Comparison of ENCODE assay signal across 8 mouse cellular contexts in the genomic region with DNA sequence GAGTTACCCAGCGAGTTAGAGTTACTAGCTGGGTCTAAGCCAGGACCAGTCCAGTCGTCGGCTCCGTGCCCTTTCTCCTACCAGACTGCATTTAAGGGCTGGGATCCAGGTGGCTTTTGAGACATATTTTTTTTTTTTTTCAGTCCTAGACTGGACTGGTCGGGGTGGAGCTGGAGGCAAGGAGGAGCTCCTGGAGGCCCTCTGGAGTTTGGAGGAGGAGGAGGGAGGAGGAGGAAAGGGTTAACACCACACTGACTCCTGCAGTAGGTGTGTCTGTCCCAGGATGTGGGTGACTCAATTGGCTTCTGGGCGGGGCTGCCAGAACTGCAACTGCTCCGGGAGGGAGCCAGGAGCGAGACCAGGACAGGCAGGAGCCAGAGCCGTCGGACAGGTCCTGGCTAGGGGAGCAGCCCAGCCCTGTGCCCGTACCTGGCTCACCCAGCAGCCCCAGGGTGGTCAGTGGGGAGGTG. TPM values are rescaled to one million over a fixed set of nuclear protein-coding genes. Genes with fewer than 3 reads are reported as not detected.
DNase-seq lines count a peak whose midpoint lies in the region; ATAC-seq lines count a peak whose summit lies in the region.

No protein-coding gene starts in this region.

- no peak overlapping the region for H3K9ac ChIP-seq in forebrain, embryonic 15.5 days (replicated peaks)
- H3K9ac ChIP-seq in limb, embryonic 13.5 days = peak overlapping the region; percentile 69
- no peak overlapping the region for H3K9ac ChIP-seq in midbrain, embryonic 15.5 days

- peaks cover 54% of the 10 kb centered on the region for H3K36me3 ChIP-seq in forebrain, embryonic 15.5 days
- peaks cover 100% of the 10 kb centered on the region for H3K36me3 ChIP-seq in hindbrain, embryonic 10.5 days
- peaks cover 84% of the 10 kb centered on the region for H3K36me3 ChIP-seq in limb, embryonic 13.5 days
- H3K36me3 ChIP-seq in midbrain, embryonic 15.5 days (replicated peaks) = peaks cover 37% of the 10 kb centered on the region

- H3K4me3 ChIP-seq in forebrain, embryonic 15.5 days = no peak overlapping the region
- H3K4me3 ChIP-seq in hindbrain, embryonic 10.5 days = peak overlapping the region; percentile 35
- H3K4me3 ChIP-seq in limb, embryonic 13.5 days = peak overlapping the region; percentile 48
- no peak overlapping the region for H3K4me3 ChIP-seq in midbrain, embryonic 15.5 days

- peak; percentile 91 for ATAC-seq in CD4-positive, CD25-positive, alpha-beta regulatory T cell, adult 4 months
- peak; percentile 33; the same call in 1 of the 2 replicates for ATAC-seq in forebrain, embryonic 15.5 days (replicated peaks)
- ATAC-seq in limb, embryonic 13.5 days (ENCODE audit: low FRiP score, low read depth) = peak; percentile 88
- ATAC-seq in midbrain, embryonic 15.5 days (replicated peaks) = peak; percentile 26; the same call in 1 of the 2 replicates

- no peak overlapping the region for H3K27ac ChIP-seq in forebrain, embryonic 15.5 days (replicated peaks)
- H3K27ac ChIP-seq in hindbrain, embryonic 10.5 days = peak overlapping the region; percentile 37; the same call in 1 of the 2 replicates
- H3K27ac ChIP-seq in limb, embryonic 13.5 days = peak overlapping the region; percentile 82
- H3K27ac ChIP-seq in midbrain, embryonic 15.5 days = no peak overlapping the region

- 12% methylated on average over 11 of the region's 11 CpGs for WGBS in forebrain, embryonic 15.5 days
- WGBS in hindbrain, embryonic 10.5 days = 23% methylated on average over 11 of the region's 11 CpGs
- 3% methylated on average over 11 of the region's 11 CpGs for WGBS in limb, embryonic 13.5 days
- 28% methylated on average over 11 of the region's 11 CpGs for WGBS in midbrain, embryonic 15.5 days

- H3K9me3 ChIP-seq in forebrain, embryonic 15.5 days = no peaks in the 10 kb centered on the region
- H3K9me3 ChIP-seq in hindbrain, embryonic 10.5 days = no peaks in the 10 kb centered on the region
- H3K9me3 ChIP-seq in limb, embryonic 13.5 days = no peaks in the 10 kb centered on the region
- H3K9me3 ChIP-seq in midbrain, embryonic 15.5 days = no peaks in the 10 kb centered on the region

- peak; percentile 87 for DNase-seq in adrenal gland, adult 8-10 months
- peak; percentile 27 for DNase-seq in hindbrain, embryonic 10.5 days (ENCODE audit: low spot score)
- no peak for DNase-seq in left cerebral cortex, adult 18-20 months (ENCODE audit: low spot score in 2 of 2)
- no peak for DNase-seq in frontal cortex, postnatal 36 days (ENCODE audit: low spot score in 2 of 2)

- H3K4me2 ChIP-seq in forebrain, embryonic 15.5 days (replicated peaks) = 0 out of 2 replicates have a peak overlapping the region, but pooled peaks have one; percentile 11
- peak overlapping the region; percentile 74 for H3K4me2 ChIP-seq in limb, embryonic 13.5 days (replicated peaks)
- peak overlapping the region; percentile 22; the same call in 1 of the 2 replicates for H3K4me2 ChIP-seq in midbrain, embryonic 15.5 days

- peaks cover 12% of the 10 kb centered on the region for H3K4me1 ChIP-seq in forebrain, embryonic 15.5 days
- peaks cover 16% of the 10 kb centered on the region for H3K4me1 ChIP-seq in hindbrain, embryonic 10.5 days (replicated peaks)
- H3K4me1 ChIP-seq in limb, embryonic 13.5 days = peaks cover 25% of the 10 kb centered on the region
- H3K4me1 ChIP-seq in midbrain, embryonic 15.5 days = peaks cover 3% of the 10 kb centered on the region; the same call in 1 of the 2 replicates

- H3K27me3 ChIP-seq in forebrain, embryonic 15.5 days = no peaks in the 10 kb centered on the region
- H3K27me3 ChIP-seq in hindbrain, embryonic 10.5 days (ENCODE audit: insufficient read depth, poor library complexity, severe bottlenecking) = no peaks in the 10 kb centered on the region
- no peaks in the 10 kb centered on the region for H3K27me3 ChIP-seq in limb, embryonic 13.5 days
- no peaks in the 10 kb centered on the region for H3K27me3 ChIP-seq in midbrain, embryonic 15.5 days (replicated peaks)

RNA-seq across cellular contexts. Expression of gene Tnks1bp1, which starts 12.8 kb away (rescaled TPM):
- 1 to 10 TPM; 3.8 to 5.6 TPM for polyA plus RNA-seq in CD4-positive, CD25-positive, alpha-beta regulatory T cell, adult 4 months (2017; shearing (Covaris generic))
- 100 to 1,000 TPM; 103 to 135 (median 120) TPM for total RNA-seq in adrenal gland, adult 8-10 months (2022)
- 22.0 and 29.2 TPM in 2 replicates for polyA plus RNA-seq in forebrain, embryonic 15.5 days (2015; fragmentation: Nextera tagmentation; extraction: Ambion mirVana)
- polyA plus RNA-seq in hindbrain, embryonic 10.5 days (2016; fragmentation: Nextera tagmentation; extraction: Ambion mirVana) = 29.3 and 31.2 TPM in 2 replicates
- 28.7 and 43.9 TPM in 2 replicates for polyA plus RNA-seq in limb, embryonic 13.5 days (2015; fragmentation: Nextera tagmentation; extraction: Ambion mirVana)
- polyA plus RNA-seq in midbrain, embryonic 15.5 days (2015; fragmentation: Nextera tagmentation; extraction: Ambion mirVana) = 24.3 and 25.3 TPM in 2 replicates
- 100 to 1,000 TPM; 128 to 136 TPM for total RNA-seq in left cerebral cortex, adult 18-20 months (2021)

RNA-seq across cellular contexts. Expression of gene P2rx3, which starts 23.4 kb away (rescaled TPM):
- under 1 TPM in 1 of 2 experiments, not detected in 1; 0.46 TPM for polyA plus RNA-seq in CD4-positive, CD25-positive, alpha-beta regulatory T cell, adult 4 months (2017; shearing (Covaris generic))
- 1 to 10 TPM in 3 of 4 experiments, under 1 TPM in 1; 0.83 to 1.8 (median 1.3) TPM for total RNA-seq in adrenal gland, adult 8-10 months (2022)
- polyA plus RNA-seq in forebrain, embryonic 15.5 days (2015; fragmentation: Nextera tagmentation; extraction: Ambion mirVana) = 0.75 and 1.1 TPM in 2 replicates
- polyA plus RNA-seq in hindbrain, embryonic 10.5 days (2016; fragmentation: Nextera tagmentation; extraction: Ambion mirVana) = 18.0 and 20.5 TPM in 2 replicates
- 1.0 and 1.1 TPM in 2 replicates for polyA plus RNA-seq in limb, embryonic 13.5 days (2015; fragmentation: Nextera tagmentation; extraction: Ambion mirVana)
- 2.2 and 2.9 TPM in 2 replicates for polyA plus RNA-seq in midbrain, embryonic 15.5 days (2015; fragmentation: Nextera tagmentation; extraction: Ambion mirVana)
- total RNA-seq in left cerebral cortex, adult 18-20 months (2021) = 1 to 10 TPM; 1.9 to 2.1 TPM

RNA-seq across cellular contexts. Expression of gene Ssrp1, which starts 23.6 kb away (rescaled TPM):
- 100 to 1,000 TPM; 147 to 202 TPM for polyA plus RNA-seq in CD4-positive, CD25-positive, alpha-beta regulatory T cell, adult 4 months (2017; shearing (Covaris generic))
- 100 to 1,000 TPM; 130 to 156 (median 142) TPM for total RNA-seq in adrenal gland, adult 8-10 months (2022)
- polyA plus RNA-seq in forebrain, embryonic 15.5 days (2015; fragmentation: Nextera tagmentation; extraction: Ambion mirVana) = 229 and 235 TPM in 2 replicates
- polyA plus RNA-seq in hindbrain, embryonic 10.5 days (2016; fragmentation: Nextera tagmentation; extraction: Ambion mirVana) = 310 and 387 TPM in 2 replicates
- 297 and 301 TPM in 2 replicates for polyA plus RNA-seq in limb, embryonic 13.5 days (2015; fragmentation: Nextera tagmentation; extraction: Ambion mirVana)
- 180 and 191 TPM in 2 replicates for polyA plus RNA-seq in midbrain, embryonic 15.5 days (2015; fragmentation: Nextera tagmentation; extraction: Ambion mirVana)
- 100 to 1,000 TPM; 105 to 109 TPM for total RNA-seq in left cerebral cortex, adult 18-20 months (2021)

Comparison
In these comparisons a context has a peak if more than half of its experiments do, and no peak if none do; other contexts are left out.
1. ATAC-seq: peak in every context shown above with its lines; median percentile 91 in CD4-positive, CD25-positive, alpha-beta regulatory T cell, adult 4 months; 88 in limb, embryonic 13.5 days; 33 in forebrain, embryonic 15.5 days; 26 in midbrain, embryonic 15.5 days.
2. DNase-seq: peak in adrenal gland, adult 8-10 months (single experiment) and hindbrain, embryonic 10.5 days (single experiment); none in left cerebral cortex, adult 18-20 months (0 of 2) and frontal cortex, postnatal 36 days (0 of 2).
3. H3K27ac ChIP-seq: peak in hindbrain, embryonic 10.5 days (single experiment) and limb, embryonic 13.5 days (single experiment); none in forebrain, embryonic 15.5 days (single experiment) and midbrain, embryonic 15.5 days (single experiment).
4. H3K4me2 ChIP-seq: peak in every context shown above with its lines; median percentile 74 in limb, embryonic 13.5 days; 22 in midbrain, embryonic 15.5 days; 11 in forebrain, embryonic 15.5 days.
5. H3K4me3 ChIP-seq: peak in hindbrain, embryonic 10.5 days (single experiment) and limb, embryonic 13.5 days (single experiment); none in forebrain, embryonic 15.5 days (single experiment) and midbrain, embryonic 15.5 days (single experiment).